Mouse (Mus musculus): Measurements from ENCODE around the gene Tas2r143.

The Tas2r143 gene

GRCm38 (mm10) chr6:42399938-42400337 lies at the start of gene Tas2r143:
TSS of gene Tas2r143 (plus strand) at chr6:42400238.
- DNase-seq (ENCODE audit: low spot score) = no peak

- no peak for DNase-seq (ENCODE audit: low spot score)
These were observed 48.9 kb upstream of the Tas2r143 start for GRCm38 (mm10) chr6:42350968-42351775.

GRCm38 (mm10) chr6:42351776-42352485 lies 48.1 kb upstream of the Tas2r143 start:
- DNase-seq (ENCODE audit: low spot score) = no peak

GRCm38 (mm10) chr6:42352486-42352846 lies 47.6 kb upstream of the Tas2r143 start:
- DNase-seq (ENCODE audit: low spot score) = no peak

- DNase-seq (ENCODE audit: low spot score) = no peak
These were observed 46.9 kb upstream of the Tas2r143 start for GRCm38 (mm10) chr6:42353180-42353579.

- DNase-seq (ENCODE audit: low spot score) = no peak
These were observed 45.7 kb upstream of the Tas2r143 start for GRCm38 (mm10) chr6:42354076-42355019.

- no peak for DNase-seq (ENCODE audit: low spot score)
These were observed 44.7 kb upstream of the Tas2r143 start for GRCm38 (mm10) chr6:42355366-42355765.

GRCm38 (mm10) chr6:42355794-42356600 lies 44.0 kb upstream of the Tas2r143 start:
- DNase-seq (ENCODE audit: low spot score) = no peak

GRCm38 (mm10) chr6:42356913-42357312 lies 43.1 kb upstream of the Tas2r143 start:
- DNase-seq (ENCODE audit: low spot score) = no peak

GRCm38 (mm10) chr6:42357901-42358300 lies 42.1 kb upstream of the Tas2r143 start:
- DNase-seq (ENCODE audit: low spot score) = peak; percentile 1

GRCm38 (mm10) chr6:42358901-42359300 lies 41.1 kb upstream of the Tas2r143 start:
- peak; percentile 0 for DNase-seq (ENCODE audit: low spot score)

GRCm38 (mm10) chr6:42359364-42360147 lies 40.5 kb upstream of the Tas2r143 start:
- peak; percentile 2 for DNase-seq (ENCODE audit: low spot score)

GRCm38 (mm10) chr6:42360231-42360840 lies 39.7 kb upstream of the Tas2r143 start:
- peak; percentile 0 for DNase-seq (ENCODE audit: low spot score)

- peak; percentile 0 for DNase-seq (ENCODE audit: low spot score)
These were observed 38.8 kb upstream of the Tas2r143 start for GRCm38 (mm10) chr6:42361041-42361895.

GRCm38 (mm10) chr6:42362074-42362473 lies 38.0 kb upstream of the Tas2r143 start:
- no peak for DNase-seq (ENCODE audit: low spot score)

GRCm38 (mm10) chr6:42362497-42362896 lies 37.5 kb upstream of the Tas2r143 start:
- DNase-seq (ENCODE audit: low spot score) = peak; percentile 0

- DNase-seq (ENCODE audit: low spot score) = peak; percentile 1
These were observed 37.1 kb upstream of the Tas2r143 start for GRCm38 (mm10) chr6:42362974-42363373.

- no peak for DNase-seq (ENCODE audit: low spot score)
These were observed 36.0 kb upstream of the Tas2r143 start for GRCm38 (mm10) chr6:42364066-42364465.

GRCm38 (mm10) chr6:42364607-42365006 lies 35.4 kb upstream of the Tas2r143 start:
- no peak for DNase-seq (ENCODE audit: low spot score)

Data from ovary, postnatal 10 days (tissue).